Mouse (Mus musculus) retina, embryonic 14.5 days (tissue): ENCODE data around the gene Hrc.
A peak's percentile ranks its signal among the peaks of the same experiment; 100 is the strongest.

Experiments
- DNase-seq: peaks from one replicate; pipeline ENCODE4 v3.0.0-alpha.2; 2015; ENCODE audit warnings: low spot score

The Hrc gene

DNA sequence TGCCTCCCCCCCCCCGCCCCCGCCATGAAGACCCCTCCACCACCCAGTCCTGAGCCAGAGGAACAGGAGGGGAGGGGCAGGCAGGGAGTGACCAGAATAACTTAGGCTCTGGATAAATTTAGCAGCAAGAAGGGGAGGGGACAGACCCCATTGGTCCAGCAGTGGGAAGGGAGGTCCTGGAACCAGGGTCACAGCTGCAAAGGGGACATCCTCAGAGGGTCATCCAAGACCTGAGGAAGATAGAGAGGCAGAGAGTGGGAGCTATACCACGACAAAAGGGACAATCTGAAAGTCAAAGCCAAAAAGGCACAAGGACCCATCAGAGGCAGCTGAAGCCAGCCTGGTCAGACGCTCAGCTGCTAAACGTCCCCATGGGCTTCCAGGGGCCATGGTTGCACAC is at the start of gene Hrc:
Gene Hrc (plus strand): TSS at position 235 of the 400 bp plus-strand sequence.
- no peak for DNase-seq

DNA sequence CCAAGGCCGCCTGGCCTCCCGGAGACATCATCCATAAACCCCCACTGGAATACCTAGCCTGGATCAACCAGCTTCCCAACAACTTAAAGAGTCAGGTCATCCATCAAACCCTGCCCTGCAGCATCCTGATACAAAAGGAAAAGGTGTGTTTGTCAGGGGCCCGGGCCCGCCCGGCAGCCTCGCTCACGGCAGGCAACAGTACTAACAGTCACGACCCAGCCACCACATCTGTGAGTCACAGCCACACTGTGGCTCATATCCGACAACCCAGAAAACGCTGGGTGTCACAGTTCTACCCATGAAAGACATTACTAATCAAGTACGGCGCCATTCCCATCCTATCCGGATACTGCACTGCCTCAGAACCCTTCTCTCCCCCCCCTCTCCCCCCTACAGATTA is 48.6 kb upstream of the Hrc start:
- DNase-seq = no peak

DNA sequence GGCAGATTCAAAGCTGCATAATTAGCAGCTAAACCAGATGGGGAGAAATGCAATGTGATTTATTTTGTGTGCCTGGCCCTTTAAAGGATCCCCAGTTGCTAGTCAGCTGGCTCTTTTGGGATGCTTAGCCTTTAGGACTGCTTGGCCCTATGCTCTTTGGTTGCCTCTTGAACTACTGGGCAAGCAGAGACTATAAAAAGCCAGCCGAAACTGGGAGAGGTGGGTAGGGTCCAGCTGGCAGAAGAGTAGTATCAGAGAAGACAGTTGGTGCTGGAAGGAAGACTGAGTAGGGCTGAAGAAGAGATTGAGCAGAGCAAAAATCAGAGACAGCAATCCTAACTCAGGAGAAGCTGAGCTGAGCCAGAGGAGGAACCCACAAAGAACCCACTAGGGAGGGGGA is 38.5 kb upstream of the Hrc start:
- DNase-seq = no peak

- DNase-seq = no peak
Observed at GRCm38 (mm10) chr7:45297563-45297962, 37.5 kb upstream of the Hrc start.

- peak; percentile 85 for DNase-seq
Observed at GRCm38 (mm10) chr7:45299752-45300151, 35.3 kb upstream of the Hrc start.

DNA sequence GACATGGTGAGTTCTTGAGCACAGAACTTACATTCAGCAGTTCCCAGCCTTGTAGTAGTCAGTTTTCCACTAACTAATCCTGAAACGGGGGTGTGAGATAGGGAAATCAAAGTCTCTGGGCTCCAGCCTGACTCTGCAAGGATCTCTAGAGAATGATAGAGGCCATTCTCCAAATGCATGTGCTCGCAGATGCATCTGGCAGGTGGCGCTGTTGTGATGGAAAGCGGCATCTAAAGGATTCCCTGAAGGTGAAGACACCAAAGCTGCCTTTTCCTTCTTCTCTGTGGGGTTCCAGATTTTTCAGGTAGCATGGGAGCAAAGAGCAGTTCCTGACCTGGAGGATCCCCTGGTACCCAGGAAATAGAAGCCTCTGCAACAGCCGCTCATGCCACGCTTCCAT is 34.8 kb upstream of the Hrc start:
- peak; percentile 75 for DNase-seq

- no peak for DNase-seq
Observed at GRCm38 (mm10) chr7:45302626-45303025, 32.5 kb upstream of the Hrc start.

DNA sequence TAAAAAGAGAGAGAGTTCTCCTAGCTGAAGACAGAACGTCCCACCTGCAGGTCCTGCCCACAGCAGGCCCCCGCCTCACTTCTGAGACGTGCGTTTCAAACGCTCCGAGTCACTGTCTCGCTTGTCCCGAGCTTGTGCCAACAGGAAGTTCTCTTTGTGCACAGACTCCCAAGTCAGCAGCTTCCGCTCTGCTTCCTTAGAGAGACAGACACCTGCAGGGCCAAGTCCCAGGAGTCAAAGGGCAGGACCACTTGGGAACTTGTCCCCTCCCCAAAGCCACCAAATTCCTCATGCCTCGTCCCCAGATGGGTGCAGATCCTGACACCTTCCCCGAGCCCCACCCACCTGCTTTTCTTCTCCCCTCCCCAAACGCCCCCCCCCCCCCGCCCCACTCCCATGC is 30.2 kb upstream of the Hrc start:
- DNase-seq = no peak

DNA sequence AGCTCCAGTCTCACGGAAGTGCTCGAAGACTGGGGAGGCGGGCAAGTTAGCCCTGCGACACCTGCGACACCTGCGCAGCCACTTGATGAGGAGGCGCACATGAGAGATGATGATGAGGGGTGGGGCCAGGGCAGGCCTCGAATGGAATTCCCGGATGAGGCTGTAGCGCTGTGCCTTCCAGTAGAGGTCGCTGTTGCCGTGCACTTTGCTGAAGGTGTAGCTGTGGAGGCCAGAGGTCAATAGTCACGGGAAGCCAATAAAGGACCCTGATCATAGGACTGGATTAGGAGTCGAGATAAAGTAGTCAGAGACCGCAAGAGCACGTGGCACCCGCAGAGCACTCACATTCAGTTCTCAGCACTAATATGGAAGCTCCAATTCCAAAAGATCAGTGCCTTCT is 29.8 kb upstream of the Hrc start:
- DNase-seq = peak; percentile 84

- no peak for DNase-seq
Observed at GRCm38 (mm10) chr7:45308551-45309240, 26.4 kb upstream of the Hrc start.

DNA sequence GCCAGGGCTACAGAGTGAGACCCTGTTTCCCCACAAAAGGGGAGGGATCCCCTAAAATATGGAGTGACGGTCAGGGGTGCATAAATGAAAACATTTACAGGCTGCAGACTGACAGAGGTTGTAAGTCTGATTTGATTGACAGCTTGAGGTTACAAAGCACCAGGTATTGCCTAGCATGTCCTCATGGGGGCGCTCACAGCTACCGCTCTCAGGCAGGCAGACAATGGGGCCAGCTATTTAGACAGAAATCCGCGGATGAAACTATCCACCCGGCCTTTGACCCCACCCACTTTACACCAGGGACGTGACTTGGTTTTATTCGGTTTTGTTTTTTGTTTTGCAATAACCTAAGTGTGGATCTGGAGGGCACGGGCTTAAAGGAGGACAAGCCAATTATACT is 25.6 kb upstream of the Hrc start:
- peak; percentile 90 for DNase-seq

DNA sequence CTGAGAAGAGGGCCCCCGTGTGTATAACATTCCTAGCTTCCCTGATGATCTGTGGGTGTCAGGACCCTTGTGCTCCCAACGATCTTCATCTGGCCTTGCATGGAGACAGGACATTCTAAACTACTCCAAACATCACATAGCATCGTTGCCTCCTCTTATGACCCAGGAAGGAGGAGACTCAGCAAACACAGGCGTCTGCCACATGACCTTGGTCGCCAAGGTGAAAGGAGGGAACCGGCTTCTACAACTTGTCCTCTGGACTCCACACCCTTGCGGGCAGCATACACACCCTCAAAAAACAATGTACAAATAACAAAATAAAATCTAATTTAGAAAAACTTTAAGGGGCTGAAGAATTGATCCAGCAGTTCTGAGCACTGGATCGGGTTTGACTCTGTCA is 23.1 kb upstream of the Hrc start:
- DNase-seq = no peak

DNA sequence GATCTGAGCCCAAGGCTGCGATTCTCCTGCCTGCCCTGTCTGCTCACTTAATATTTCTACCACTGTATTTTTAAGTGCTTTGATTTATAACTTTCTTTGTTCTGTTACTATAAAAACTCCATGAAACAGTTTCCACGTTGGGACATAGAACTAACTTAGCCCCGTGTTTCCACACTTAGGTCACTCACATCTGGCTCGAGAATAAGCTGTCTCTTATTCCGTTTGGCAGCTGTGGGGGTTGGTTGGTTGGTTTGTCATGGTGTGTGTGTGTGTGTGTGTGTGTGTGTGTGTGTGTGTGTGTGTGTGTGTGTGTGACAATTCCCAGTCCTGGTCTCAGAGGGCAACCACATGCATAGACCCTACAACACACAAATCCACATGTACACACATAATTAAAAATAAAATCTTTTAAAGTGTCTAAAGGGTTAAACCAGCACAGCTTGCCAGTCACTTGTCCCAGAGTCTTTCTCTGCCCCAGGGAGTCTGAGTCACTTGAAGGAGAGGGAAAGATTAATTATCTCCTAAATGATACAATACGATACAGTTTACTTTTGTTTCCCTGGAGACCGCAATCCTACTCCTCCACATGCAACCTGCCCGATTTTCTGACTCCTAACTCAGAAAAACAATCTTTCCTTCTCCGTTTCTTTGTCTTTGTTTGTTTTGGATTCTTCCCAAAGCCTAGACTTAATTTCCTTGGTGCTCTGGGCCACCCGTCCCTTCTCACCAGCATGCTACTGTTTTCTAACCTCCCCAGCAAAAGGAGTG is 22.2 kb upstream of the Hrc start:
- DNase-seq = no peak

GRCm38 (mm10) chr7:45313495-45313894 is 21.6 kb upstream of the Hrc start:
- no peak for DNase-seq

GRCm38 (mm10) chr7:45315182-45315701 is 19.8 kb upstream of the Hrc start:
- DNase-seq = no peak

- DNase-seq = no peak
Observed at GRCm38 (mm10) chr7:45316536-45316935, 18.6 kb upstream of the Hrc start.

- no peak for DNase-seq
Observed at GRCm38 (mm10) chr7:45322245-45322644, 12.8 kb upstream of the Hrc start.

- DNase-seq = no peak
Observed at GRCm38 (mm10) chr7:45323069-45323468, 12.0 kb upstream of the Hrc start.

DNA sequence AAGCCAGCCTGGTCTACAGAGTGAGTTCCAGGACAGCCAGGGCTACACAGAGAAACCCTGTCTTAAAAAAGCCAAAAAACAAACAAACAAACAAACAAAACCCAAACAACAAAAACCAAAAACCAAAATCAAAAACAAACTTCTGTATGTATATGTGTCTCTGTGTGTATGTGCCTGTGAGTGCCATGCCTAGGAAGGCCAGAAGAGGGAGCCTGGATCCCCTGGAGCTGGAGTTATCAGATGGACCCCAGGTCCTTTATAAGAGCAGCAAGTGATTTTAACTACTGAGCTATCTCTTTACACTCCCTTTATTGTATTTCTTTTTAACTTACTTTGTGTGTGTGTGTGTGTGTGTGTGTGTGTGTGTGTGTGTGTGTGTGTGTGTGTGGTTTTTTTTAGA is 9.3 kb upstream of the Hrc start:
- DNase-seq = no peak

GRCm38 (mm10) chr7:45328841-45329475 is 6.1 kb upstream of the Hrc start:
- no peak for DNase-seq

GRCm38 (mm10) chr7:45331502-45331901 is 3.6 kb upstream of the Hrc start:
- no peak for DNase-seq

DNA sequence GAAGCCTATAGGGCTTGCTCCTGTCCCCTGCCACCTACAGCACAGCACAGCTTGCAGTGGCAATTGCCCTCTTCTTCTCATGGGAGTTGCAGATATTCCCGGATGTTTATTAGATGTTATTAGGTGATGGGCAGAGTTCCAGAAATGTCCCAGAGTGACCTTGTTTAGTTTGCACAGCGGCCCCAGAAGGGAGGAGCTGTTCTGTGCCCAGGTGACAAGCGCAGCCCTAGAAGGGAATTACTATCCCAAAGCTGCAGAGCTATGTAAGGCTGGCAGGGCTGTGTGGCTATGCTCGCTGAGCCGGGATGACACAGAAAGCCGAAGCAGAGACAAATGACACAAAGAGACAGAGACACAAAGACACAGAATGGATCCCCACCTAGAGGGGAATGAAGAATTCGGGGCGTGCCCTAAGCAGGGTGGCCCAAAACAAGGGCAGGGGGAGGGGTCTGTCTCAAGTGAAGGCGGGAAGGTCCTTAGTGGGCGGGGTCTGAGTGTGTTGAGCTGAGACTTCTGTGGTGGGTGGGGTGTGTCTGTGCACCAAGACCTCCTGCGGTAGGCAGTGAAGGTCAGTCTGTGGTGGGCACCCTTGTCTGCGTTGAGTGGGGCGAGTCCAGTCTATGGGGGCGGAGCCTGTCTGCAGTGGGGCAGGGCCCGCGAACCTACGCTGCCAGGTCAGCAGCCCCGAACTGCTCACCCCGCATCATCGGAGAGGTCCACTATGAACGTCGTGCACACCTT is 2.2 kb upstream of the Hrc start:
- DNase-seq = peak; percentile 77
